Comparison of ENCODE assay signal across 8 mouse cellular contexts in the genomic region with DNA sequence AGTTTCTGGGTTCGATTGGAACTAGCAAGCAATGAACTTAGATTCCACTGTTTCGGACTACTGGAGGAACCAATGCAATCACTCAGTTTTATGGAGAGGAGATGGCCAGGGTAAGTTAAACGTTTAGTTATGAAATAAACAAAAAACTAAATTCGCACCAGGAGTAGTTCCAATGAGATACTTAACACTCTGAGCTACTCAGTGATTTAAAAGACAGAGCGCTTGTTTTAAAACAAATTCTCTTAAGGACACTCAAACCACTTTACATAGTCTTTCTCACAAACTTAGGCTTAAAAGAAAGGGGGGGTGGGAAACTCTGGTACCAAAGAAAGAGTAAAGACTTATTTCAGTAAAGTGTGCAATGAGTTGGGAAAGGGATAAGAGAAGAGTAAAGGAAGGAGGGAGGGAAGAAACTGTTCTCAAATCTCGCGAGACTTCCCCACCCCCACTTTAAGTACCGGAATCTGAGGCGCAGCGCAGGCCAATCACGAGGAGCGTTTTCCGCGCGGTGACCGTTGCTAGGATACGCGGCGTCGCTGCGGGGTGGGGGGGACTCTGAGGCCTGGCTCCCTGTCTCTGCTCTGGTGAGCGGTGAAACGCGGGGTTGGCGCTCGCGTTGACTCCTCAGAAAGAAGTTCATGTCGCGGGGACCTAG. TPM values are rescaled to one million over a fixed set of nuclear protein-coding genes. Genes with fewer than 3 reads are reported as not detected.
A peak's percentile ranks its signal among the peaks of the same experiment; 100 is the strongest.
DNase-seq lines count a peak whose midpoint lies in the region; ATAC-seq lines count a peak whose summit lies in the region.

A gene (plus strand): TSS at position 520 of the 655 bp plus-strand sequence.

- ATAC-seq in hindbrain, embryonic 15.5 days (ENCODE audit: low FRiP score, low read depth), result peak; percentile 100

- DNase-seq in T-cell, adult 2 months (ENCODE audit: low spot score), result peak; percentile 91
- peak; percentile 92 to 94 for DNase-seq in cerebellum, postnatal 36 days
- peak; percentile 92 to 95 for DNase-seq in frontal cortex, postnatal 36 days (ENCODE audit: low spot score in 2 of 2)
- peak; percentile 90 for DNase-seq in left cerebral cortex, adult 11 months (ENCODE audit: low spot score)
- DNase-seq in lung, postnatal 4 days, result peak; percentile 94
- DNase-seq in retina, postnatal 7 days (ENCODE audit: low read depth, low spot score), result peak; percentile 94
- peak; percentile 74 for DNase-seq in urinary bladder, adult 2 months (ENCODE audit: low spot score)

- H3K9ac ChIP-seq in hindbrain, embryonic 15.5 days, result peak within 1 kb of the TSS; percentile 71

- H3K4me1 ChIP-seq in hindbrain, embryonic 15.5 days (replicated peaks), result peaks cover 17% of the 10 kb centered on the region

- H3K27me3 ChIP-seq in hindbrain, embryonic 15.5 days, result no peaks in the 10 kb centered on the region

- peak within 1 kb of the TSS; percentile 81 for H3K27ac ChIP-seq in hindbrain, embryonic 15.5 days (replicated peaks)

- H3K9me3 ChIP-seq in hindbrain, embryonic 15.5 days, result no peaks in the 10 kb centered on the region

- no peaks in the 10 kb centered on the region for H3K36me3 ChIP-seq in hindbrain, embryonic 15.5 days

- peak within 1 kb of the TSS; percentile 89 for H3K4me3 ChIP-seq in hindbrain, embryonic 15.5 days

- WGBS in hindbrain, embryonic 15.5 days, result 5% methylated on average over 29 of the region's 29 CpGs

- H3K4me2 ChIP-seq in hindbrain, embryonic 15.5 days, result peak within 1 kb of the TSS; percentile 71

RNA-seq across cellular contexts. Expression of the gene that starts here (rescaled TPM):
- polyA plus RNA-seq in hindbrain, embryonic 15.5 days (2015; fragmentation: Nextera tagmentation; extraction: Ambion mirVana), result 21.7 and 23.3 TPM in 2 replicates
- 11.0 and 13.2 TPM in 2 replicates for polyA plus RNA-seq in urinary bladder, adult 2 months (2012; rRNA removed)

Comparison
In these comparisons a context has a peak if more than half of its experiments do, and no peak if none do; other contexts are left out.
1. Peak in every context shown above with its lines: DNase-seq, ATAC-seq, H3K4me3 ChIP-seq and H3K27ac ChIP-seq.